Mouse (Mus musculus): ENCODE measurements around the gene Oas1c. TPM values are rescaled to one million over a fixed set of nuclear protein-coding genes. Genes with fewer than 3 reads are reported as not detected.
"Not testable (repeated sequence)": the region's sequence is repeated elsewhere in the genome, so short reads cannot be mapped to it uniquely, and the experiment has no call there.

Gene Oas1c
- total and polyA plus RNA-seq, 3 experiments: 0.29 to 10.3 (median 4.3) TPM

- no peak for TF ChIP-seq GATA2 (IDR thresholded peaks at IDR 0.05; ENCODE audit: borderline replicate concordance, low read depth, low read length)
- TF ChIP-seq POLR2AphosphoS5 (IDR thresholded peaks at IDR 0.05; ENCODE audit: insufficient replicate concordance, low read depth, low read length): no peak
- no peak for TF ChIP-seq GATA1 (IDR thresholded peaks at IDR 0.05; ENCODE audit: borderline replicate concordance, low read length)
- TF ChIP-seq TAL1 (conservative IDR thresholded peaks at IDR 0.05; ENCODE audit: low read depth, low read length): no peak
- TF ChIP-seq CTCF (IDR thresholded peaks at IDR 0.05; ENCODE audit: low read depth, low read length): no peak
- DNase-seq (ENCODE audit: low spot score): no peak
- no peaks in the 10 kb centered on the region for H3K9me3 ChIP-seq (replicated peaks)
- no peaks in the 10 kb centered on the region; the same call in 1 of the 2 replicates for H3K27me3 ChIP-seq (ENCODE audit: insufficient read depth, low read length)
- peaks cover 5% of the 10 kb centered on the region for H3K36me3 ChIP-seq (replicated peaks)
- H3K4me3 ChIP-seq (ENCODE audit: low read depth, low read length): no peak overlapping the region
- peaks cover 37% of the 10 kb centered on the region for H3K4me1 ChIP-seq (ENCODE audit: insufficient read depth, low read depth, low read length)
- ATAC-seq (ENCODE audit: extremely low read depth, insufficient number of reproducible peaks, low FRiP score, poor library complexity, severe bottlenecking): no peak
Observed at GRCm38 (mm10) chr5:120809171-120809570, 3.1 kb downstream of the Oas1c start.

GRCm38 (mm10) chr5:120806458-120806857 is 5.9 kb downstream of the Oas1c start:
- DNase-seq (ENCODE audit: low spot score): no peak
- H3K9me3 ChIP-seq (replicated peaks): no peaks in the 10 kb centered on the region
- no peak; the same call in 1 of the 2 replicates for ATAC-seq (ENCODE audit: extremely low read depth, insufficient number of reproducible peaks, low FRiP score, poor library complexity, severe bottlenecking)
- TF ChIP-seq CTCF (IDR thresholded peaks at IDR 0.05; ENCODE audit: low read depth, low read length) (peak; percentile 45), GATA1 (IDR thresholded peaks at IDR 0.05; ENCODE audit: borderline replicate concordance, low read length) (no peak)
- peaks cover under 1% of the 10 kb centered on the region for H3K36me3 ChIP-seq (replicated peaks)
- no peak overlapping the region for H3K4me3 ChIP-seq (ENCODE audit: low read depth, low read length)
- no peaks in the 10 kb centered on the region; the same call in 1 of the 2 replicates for H3K27me3 ChIP-seq (ENCODE audit: insufficient read depth, low read length)
- H3K4me1 ChIP-seq (ENCODE audit: insufficient read depth, low read depth, low read length): peaks cover 15% of the 10 kb centered on the region

- no peaks in the 10 kb centered on the region for H3K9me3 ChIP-seq (replicated peaks)
- no peak for ATAC-seq (ENCODE audit: extremely low read depth, insufficient number of reproducible peaks, low FRiP score, poor library complexity, severe bottlenecking)
- H3K27me3 ChIP-seq (ENCODE audit: insufficient read depth, low read length): peaks cover 2% of the 10 kb centered on the region; the same call in 1 of the 2 replicates
- no peak for TF ChIP-seq CTCF (IDR thresholded peaks at IDR 0.05; ENCODE audit: low read depth, low read length)
- no peak for TF ChIP-seq GATA1 (IDR thresholded peaks at IDR 0.05; ENCODE audit: borderline replicate concordance, low read length)
- TF ChIP-seq GATA2 (IDR thresholded peaks at IDR 0.05; ENCODE audit: borderline replicate concordance, low read depth, low read length): no peak
- TF ChIP-seq POLR2AphosphoS5 (IDR thresholded peaks at IDR 0.05; ENCODE audit: insufficient replicate concordance, low read depth, low read length): no peak
- no peak for TF ChIP-seq TAL1 (conservative IDR thresholded peaks at IDR 0.05; ENCODE audit: low read depth, low read length)
- DNase-seq (ENCODE audit: low spot score): no peak
- peaks cover 3% of the 10 kb centered on the region for H3K36me3 ChIP-seq (replicated peaks)
- H3K4me3 ChIP-seq (ENCODE audit: low read depth, low read length): no peak overlapping the region
- no peaks in the 10 kb centered on the region for H3K4me1 ChIP-seq (ENCODE audit: insufficient read depth, low read depth, low read length)
Observed at GRCm38 (mm10) chr5:120803596-120803995, 8.7 kb downstream of the Oas1c start.

GRCm38 (mm10) chr5:120798943-120799342 is 13.4 kb downstream of the Oas1c start:
- not testable (repeated sequence) for H3K4me3 ChIP-seq (ENCODE audit: low read depth, low read length); H3K36me3 ChIP-seq (replicated peaks); ATAC-seq (ENCODE audit: extremely low read depth, insufficient number of reproducible peaks, low FRiP score, poor library complexity, severe bottlenecking); DNase-seq (ENCODE audit: low spot score); H3K9me3 ChIP-seq (replicated peaks); H3K4me1 ChIP-seq (ENCODE audit: insufficient read depth, low read depth, low read length); H3K27me3 ChIP-seq (ENCODE audit: insufficient read depth, low read length)

- not testable (repeated sequence) for H3K9me3 ChIP-seq (replicated peaks); H3K36me3 ChIP-seq (replicated peaks); DNase-seq (ENCODE audit: low spot score); ATAC-seq (ENCODE audit: extremely low read depth, insufficient number of reproducible peaks, low FRiP score, poor library complexity, severe bottlenecking); H3K27me3 ChIP-seq (ENCODE audit: insufficient read depth, low read length); H3K4me3 ChIP-seq (ENCODE audit: low read depth, low read length); H3K4me1 ChIP-seq (ENCODE audit: insufficient read depth, low read depth, low read length)
Observed at GRCm38 (mm10) chr5:120798147-120798546, 14.2 kb downstream of the Oas1c start.

- not testable (repeated sequence) for H3K36me3 ChIP-seq (replicated peaks); H3K27me3 ChIP-seq (ENCODE audit: insufficient read depth, low read length); ATAC-seq (ENCODE audit: extremely low read depth, insufficient number of reproducible peaks, low FRiP score, poor library complexity, severe bottlenecking); DNase-seq (ENCODE audit: low spot score); H3K4me1 ChIP-seq (ENCODE audit: insufficient read depth, low read depth, low read length); H3K9me3 ChIP-seq (replicated peaks); H3K4me3 ChIP-seq (ENCODE audit: low read depth, low read length)
Observed at GRCm38 (mm10) chr5:120795480-120796034, 16.8 kb downstream of the Oas1c start, which contains the start of gene Oas1e. TSS of gene Oas1e (minus strand) at chr5:120795530.

- Histone ChIP-seq H3K4me3 (ENCODE audit: low read depth, low read length) (no peak overlapping the region), H3K27me3 (ENCODE audit: insufficient read depth, low read length) (peaks cover 17% of the 10 kb centered on the region), H3K4me1 (ENCODE audit: insufficient read depth, low read depth, low read length) (no peaks in the 10 kb centered on the region), H3K9me3 (replicated peaks) (no peaks in the 10 kb centered on the region), H3K36me3 (replicated peaks) (no peaks in the 10 kb centered on the region)
- no peak for ATAC-seq (ENCODE audit: extremely low read depth, insufficient number of reproducible peaks, low FRiP score, poor library complexity, severe bottlenecking)
- DNase-seq (ENCODE audit: low spot score): no peak
- TF ChIP-seq TAL1 (conservative IDR thresholded peaks at IDR 0.05; ENCODE audit: low read depth, low read length) (no peak), GATA2 (IDR thresholded peaks at IDR 0.05; ENCODE audit: borderline replicate concordance, low read depth, low read length) (no peak), CTCF (IDR thresholded peaks at IDR 0.05; ENCODE audit: low read depth, low read length) (peak; percentile 60; the same call in 1 of the 2 replicates), GATA1 (IDR thresholded peaks at IDR 0.05; ENCODE audit: borderline replicate concordance, low read length) (no peak), POLR2AphosphoS5 (IDR thresholded peaks at IDR 0.05; ENCODE audit: insufficient replicate concordance, low read depth, low read length) (no peak)
Observed at GRCm38 (mm10) chr5:120793043-120793442, 19.3 kb downstream of the Oas1c start.
